Mouse (Mus musculus) c-Kit-positive CD71-positive TER-119-positive erythroid progenitor cells, embryonic 14.5 days (primary cell): ENCODE data around the gene Fis1.
"Not testable (repeated sequence)": the region's sequence is repeated elsewhere in the genome, so short reads cannot be mapped to it uniquely, and the experiment has no call there.

ENCODE experiments used
- DNase-seq: peaks from one replicate; pipeline ENCODE4 v3.0.0-alpha.2; 2013; ENCODE audit warnings: low spot score

Gene Fis1

GRCm38 (mm10) chr5:136953015-136953414 is at the start of gene Fis1:
TSS of gene Fis1 (plus strand) at chr5:136953275.
- peak; percentile 91 for DNase-seq

- DNase-seq = no peak
Observed at GRCm38 (mm10) chr5:136904621-136905020, 48.5 kb upstream of the Fis1 start.

DNA sequence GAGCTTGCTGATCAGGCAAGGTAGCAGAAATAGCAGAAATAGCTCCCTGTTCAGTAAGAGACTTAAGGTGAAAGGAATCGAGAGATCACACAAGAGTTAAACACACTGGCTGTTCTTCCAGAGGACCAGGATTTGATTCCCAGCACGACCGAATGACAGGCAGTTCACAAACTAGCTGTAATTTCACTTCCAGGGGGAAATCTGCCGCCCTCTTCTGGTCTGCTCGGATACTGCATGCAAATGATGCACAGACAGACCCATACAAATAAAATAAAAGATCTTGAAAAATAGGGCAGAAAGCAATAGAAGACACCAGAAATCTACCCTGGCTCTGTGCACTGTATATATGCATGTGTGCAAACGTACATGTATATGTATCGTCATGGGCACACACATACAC is 47.4 kb upstream of the Fis1 start:
- peak; percentile 40 for DNase-seq

DNA sequence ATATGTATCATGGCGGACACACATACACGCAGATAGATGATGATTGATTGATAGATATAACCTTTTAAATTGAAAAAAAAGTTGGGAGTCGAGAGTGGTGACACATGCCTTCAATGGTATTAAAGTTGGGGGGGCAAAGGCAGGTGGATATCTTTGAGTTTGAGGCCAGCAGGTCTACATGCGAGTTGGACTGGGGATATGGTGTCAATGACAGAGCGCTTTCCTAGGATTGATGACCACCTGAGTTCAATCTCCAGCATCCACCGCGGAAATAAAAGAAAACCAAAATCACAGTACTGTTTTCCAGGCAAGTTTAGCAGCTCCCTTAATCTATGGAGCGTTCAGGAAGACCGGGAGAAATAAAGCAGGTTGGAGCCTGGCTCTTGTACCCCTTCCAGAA is 45.5 kb upstream of the Fis1 start:
- DNase-seq = no peak

- DNase-seq = peak; percentile 39
Observed at GRCm38 (mm10) chr5:136907991-136908857, 44.9 kb upstream of the Fis1 start, which contains the start of gene Ift22. TSS of gene Ift22 (plus strand) at chr5:136908150.

GRCm38 (mm10) chr5:136914183-136914582 is 38.9 kb upstream of the Fis1 start:
- no peak for DNase-seq

DNA sequence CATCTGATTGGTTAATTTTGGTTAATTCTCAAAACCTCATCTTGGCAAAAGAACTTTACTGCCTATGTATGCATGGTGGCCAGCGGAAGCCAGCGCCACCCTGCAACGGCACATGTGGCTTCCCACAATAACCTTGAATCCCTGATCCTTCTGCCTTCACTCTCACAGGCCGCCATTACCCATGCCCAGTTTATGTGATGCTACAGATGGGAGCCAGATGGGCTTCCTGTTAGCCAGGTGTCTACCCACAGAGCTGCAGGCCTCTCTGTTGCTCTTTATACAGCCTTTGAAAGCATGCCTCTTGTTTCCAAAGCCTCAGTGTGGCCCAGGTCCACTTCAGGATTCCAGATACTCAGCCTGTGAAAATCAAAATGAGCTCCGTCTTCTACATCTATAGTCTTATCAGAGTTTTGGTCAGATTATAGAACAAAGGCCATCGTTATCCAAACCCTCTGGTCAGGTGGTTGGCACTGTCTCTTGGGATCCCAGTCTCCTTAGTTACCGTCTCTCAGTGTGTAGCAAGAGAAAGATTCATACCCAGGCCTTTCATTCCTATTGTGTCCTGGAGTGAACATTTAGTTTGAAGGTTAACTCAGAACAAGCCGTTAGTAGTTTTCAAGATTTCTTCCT is 35.3 kb upstream of the Fis1 start:
- no peak for DNase-seq

GRCm38 (mm10) chr5:136918655-136919472 is 34.2 kb upstream of the Fis1 start:
- DNase-seq = peak; percentile 81

DNA sequence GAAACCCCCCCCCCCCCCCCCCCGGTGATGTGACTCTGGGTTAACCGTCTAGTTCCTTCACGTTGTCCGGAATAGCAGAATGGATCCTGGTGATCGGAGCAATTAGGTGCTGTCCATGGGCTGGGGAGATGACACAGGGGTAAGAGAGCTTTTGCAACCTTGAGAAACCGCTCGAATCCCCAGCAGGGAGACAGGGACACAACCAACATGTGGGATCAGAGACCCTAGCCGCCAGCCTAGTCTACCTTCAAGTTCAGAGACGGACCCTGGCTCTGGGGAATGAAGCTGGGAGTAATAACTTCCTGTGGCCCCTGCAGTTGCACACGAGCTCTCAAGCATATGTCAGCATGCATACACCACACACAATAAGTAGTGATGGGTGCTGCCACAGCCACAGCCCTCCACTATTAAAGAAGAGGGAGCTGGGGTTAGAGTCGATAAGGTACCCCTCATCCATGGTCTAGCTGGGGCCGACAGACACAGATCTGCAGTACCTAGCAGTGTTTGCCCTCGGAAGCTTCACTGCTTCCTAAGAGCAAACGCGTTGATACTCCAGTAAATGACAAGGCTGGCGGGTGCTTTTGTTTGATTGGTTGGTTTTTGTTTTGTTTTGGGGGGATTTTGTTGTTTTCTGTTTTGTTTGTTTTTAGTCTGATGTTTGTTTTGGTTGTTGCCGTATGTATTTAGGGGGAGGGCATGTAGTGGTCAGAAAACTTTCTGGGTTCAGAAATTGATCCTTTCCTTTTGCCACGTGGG is 33.4 kb upstream of the Fis1 start:
- DNase-seq = peak; percentile 25

DNA sequence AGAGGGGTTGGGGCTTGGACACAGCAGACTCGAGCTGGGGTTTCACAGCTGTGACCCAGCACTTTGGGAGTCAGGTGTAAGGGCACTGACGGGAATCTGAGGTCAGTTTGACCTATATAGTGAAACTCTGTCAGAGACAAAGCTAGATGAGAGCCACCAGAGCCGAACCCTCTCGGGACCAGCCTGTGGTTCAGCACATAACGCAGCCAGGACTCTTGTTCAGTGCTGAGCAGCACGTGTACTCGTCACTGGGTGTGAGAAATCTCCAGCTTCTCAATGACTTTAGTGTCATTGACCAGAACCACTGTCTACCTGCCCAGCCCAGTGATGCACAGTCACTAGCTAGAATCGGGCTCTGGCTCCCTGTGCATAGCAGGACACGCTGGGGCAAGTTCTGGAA is 30.2 kb upstream of the Fis1 start:
- DNase-seq = no peak

GRCm38 (mm10) chr5:136923751-136924478 is 29.2 kb upstream of the Fis1 start:
- DNase-seq = no peak

DNA sequence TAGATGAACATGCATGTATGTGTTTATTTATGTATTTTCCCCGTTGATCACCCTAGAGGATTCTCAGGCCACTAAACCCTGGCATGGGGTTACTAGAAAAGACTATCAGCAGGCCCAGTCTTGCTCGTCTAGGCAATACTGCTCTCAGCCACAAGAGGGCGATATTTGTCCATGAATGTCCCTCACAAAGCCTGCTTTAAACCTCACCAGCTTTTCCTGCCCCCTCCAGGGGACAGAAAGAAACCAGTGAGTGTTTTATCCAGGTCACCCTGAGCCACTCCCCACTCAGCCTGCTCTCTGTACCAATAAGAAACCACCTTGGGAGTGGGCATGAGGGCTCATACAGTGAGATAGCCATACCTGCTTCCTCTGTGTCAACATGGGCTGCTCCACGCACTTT is 24.0 kb upstream of the Fis1 start:
- peak; percentile 73 for DNase-seq

GRCm38 (mm10) chr5:136931896-136932295 is 21.2 kb upstream of the Fis1 start:
- no peak for DNase-seq

- DNase-seq = no peak
Observed at GRCm38 (mm10) chr5:136932956-136933355, 20.1 kb upstream of the Fis1 start.

GRCm38 (mm10) chr5:136933930-136934329 is 19.1 kb upstream of the Fis1 start:
- no peak for DNase-seq

GRCm38 (mm10) chr5:136935905-136936695 is 17.0 kb upstream of the Fis1 start:
- DNase-seq = no peak

GRCm38 (mm10) chr5:136936750-136937149 is 16.3 kb upstream of the Fis1 start:
- DNase-seq = no peak

- no peak for DNase-seq
Observed at GRCm38 (mm10) chr5:136937621-136938020, 15.5 kb upstream of the Fis1 start.

DNA sequence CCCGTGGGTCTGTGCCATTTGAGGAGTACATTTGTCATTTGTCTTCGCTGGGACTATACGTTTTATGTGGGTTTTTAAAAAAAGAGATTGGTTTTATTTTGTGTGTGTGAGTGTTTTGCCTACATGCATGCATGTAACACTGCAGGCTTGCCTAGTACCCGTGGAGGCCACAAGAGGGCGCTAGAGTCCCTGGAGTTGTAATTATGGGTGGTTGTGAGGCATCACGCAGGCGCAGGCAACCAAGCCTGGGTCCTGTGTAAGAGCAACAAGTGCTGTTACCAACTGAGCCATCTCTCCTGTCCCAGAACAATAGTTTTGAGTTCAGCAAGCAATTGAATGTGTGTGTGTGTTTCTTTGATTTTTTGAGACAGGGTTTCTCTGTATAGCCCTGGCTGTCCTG is 13.8 kb upstream of the Fis1 start:
- no peak for DNase-seq

- not testable (repeated sequence) for DNase-seq
Observed at GRCm38 (mm10) chr5:136940029-136940428, 13.0 kb upstream of the Fis1 start.
